Comparison of ENCODE assay signal across 9 mouse cellular contexts in the genomic region with DNA sequence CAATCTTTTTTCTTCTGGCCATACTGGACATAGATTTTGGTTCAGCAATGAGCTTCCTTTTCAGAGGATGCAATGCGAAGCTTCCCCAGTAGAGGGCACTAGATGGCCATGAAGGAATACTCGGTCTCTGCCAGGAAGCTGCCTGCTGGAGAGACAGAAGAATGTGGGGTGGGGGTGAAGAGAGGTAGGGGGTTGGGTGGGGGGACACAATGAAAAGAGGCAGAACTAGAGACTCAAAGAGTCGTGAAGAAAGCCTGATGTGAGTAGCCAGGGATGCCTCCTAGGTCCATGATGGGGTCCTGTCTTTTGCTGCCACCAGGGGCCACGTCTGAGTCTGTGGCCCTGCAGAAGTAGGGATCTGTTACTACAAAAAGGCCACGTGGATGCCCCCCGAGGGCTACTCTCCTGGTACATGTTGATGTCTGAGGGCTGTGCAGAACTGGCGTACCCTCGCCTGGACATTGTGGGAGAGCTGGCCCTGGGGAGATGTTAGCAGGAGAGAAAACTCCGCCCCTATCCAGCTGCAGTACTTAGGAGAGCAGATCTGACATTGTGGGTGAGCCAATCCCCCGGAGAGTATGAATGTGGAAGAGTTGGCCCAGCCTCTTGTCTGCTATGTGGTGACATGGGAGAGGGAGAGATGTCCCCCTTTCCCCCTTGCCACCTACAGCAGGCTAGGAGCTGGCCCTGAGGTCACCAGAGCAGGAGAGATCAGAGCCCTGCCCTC. TPM values are rescaled to one million over a fixed set of nuclear protein-coding genes. Genes with fewer than 3 reads are reported as not detected.
DNase-seq lines count a peak whose midpoint lies in the region; ATAC-seq and TF ChIP-seq lines count a peak whose summit lies in the region.
"Had no signal": no experiment of that assay in that cellular context is flagged by ENCODE, and none has a peak within 500 bp of the region (broad histone marks: within the 10 kb centered on the region; RNA-seq: fewer than 3 reads in every experiment).

No protein-coding gene starts in this region.

- peak; percentile 57 for DNase-seq in CD4-positive helper T cell, adult 2 months (ENCODE audit: low read depth, low spot score)
- peak; percentile 89 for DNase-seq in adrenal gland, postnatal 10 days
- peak; percentile 87 for DNase-seq in kidney, postnatal 10 days
- DNase-seq in liver = peak; percentile 69
- peak; percentile 84 for DNase-seq in neural tube, embryonic 10.5 days (ENCODE audit: extremely low spot score, low spot score)

- no peak overlapping the region for H3K4me3 ChIP-seq in embryonic facial prominence, embryonic 12.5 days
- H3K4me3 ChIP-seq in heart, embryonic 12.5 days = no peak overlapping the region
- no peak overlapping the region for H3K4me3 ChIP-seq in testis, adult 2 months (ENCODE audit: control insufficient read depth, low read depth, low read length)
- H3K4me3 ChIP-seq: erythroblast, embryonic 14.5 days had no signal

- no peaks in the 10 kb centered on the region for H3K9me3 ChIP-seq in embryonic facial prominence, embryonic 12.5 days
- no peaks in the 10 kb centered on the region for H3K9me3 ChIP-seq in heart, embryonic 12.5 days (replicated peaks)

- no peak overlapping the region for H3K27ac ChIP-seq in embryonic facial prominence, embryonic 12.5 days
- no peak overlapping the region for H3K27ac ChIP-seq in heart, embryonic 12.5 days (ENCODE audit: poor library complexity, severe bottlenecking)
- H3K27ac ChIP-seq in testis, adult 2 months (ENCODE audit: control insufficient read depth, insufficient read depth, low read depth, low read length) = no peak overlapping the region

- peak; percentile 59; the same call in 1 of the 2 replicates for TF ChIP-seq CTCF in testis, adult 2 months (IDR thresholded peaks at IDR 0.05; ENCODE audit: control insufficient read depth, insufficient read depth, insufficient replicate concordance, low read depth, low read length)

- H3K36me3 ChIP-seq in embryonic facial prominence, embryonic 12.5 days = no peaks in the 10 kb centered on the region
- H3K36me3 ChIP-seq in heart, embryonic 12.5 days = no peaks in the 10 kb centered on the region
- H3K36me3 ChIP-seq in testis, adult 2 months (ENCODE audit: control insufficient read depth, insufficient read depth, low read length) = no peaks in the 10 kb centered on the region

- H3K4me1 ChIP-seq in embryonic facial prominence, embryonic 12.5 days = no peaks in the 10 kb centered on the region
- peaks cover 16% of the 10 kb centered on the region for H3K4me1 ChIP-seq in heart, embryonic 12.5 days (replicated peaks)
- peaks cover 2% of the 10 kb centered on the region; the same call in 1 of the 2 replicates for H3K4me1 ChIP-seq in testis, adult 2 months (ENCODE audit: control insufficient read depth, insufficient read depth, low read length)

- no peak overlapping the region for H3K4me2 ChIP-seq in embryonic facial prominence, embryonic 12.5 days (replicated peaks)
- H3K4me2 ChIP-seq in heart, embryonic 12.5 days = no peak overlapping the region

- ATAC-seq in embryonic facial prominence, embryonic 12.5 days (ENCODE audit: insufficient number of reproducible peaks, insufficient read depth, low FRiP score, low TSS enrichment) = peak; percentile 41; the same call in 1 of the 2 replicates
- ATAC-seq in heart, embryonic 12.5 days (ENCODE audit: insufficient number of reproducible peaks, low FRiP score) = peak; percentile 44; the same call in 1 of the 2 replicates

- H3K9ac ChIP-seq in embryonic facial prominence, embryonic 12.5 days = no peak overlapping the region
- no peak overlapping the region for H3K9ac ChIP-seq in heart, embryonic 12.5 days

- 32% methylated on average over 10 of the region's 10 CpGs for WGBS in embryonic facial prominence, embryonic 12.5 days
- WGBS in heart, embryonic 12.5 days = 26% methylated on average over 10 of the region's 10 CpGs

- no peaks in the 10 kb centered on the region for H3K27me3 ChIP-seq in embryonic facial prominence, embryonic 12.5 days
- H3K27me3 ChIP-seq in heart, embryonic 12.5 days (replicated peaks) = no peaks in the 10 kb centered on the region
- no peaks in the 10 kb centered on the region for H3K27me3 ChIP-seq in testis, adult 2 months (ENCODE audit: control insufficient read depth, insufficient read depth, low read length)

- no peak for TF ChIP-seq POLR2A in testis, adult 2 months (IDR thresholded peaks at IDR 0.05; ENCODE audit: control insufficient read depth, low read depth, low read length)

RNA-seq across cellular contexts. Expression of a gene that starts 43.4 kb away (rescaled TPM):
- 10 to 100 TPM; 16.5 to 18.7 TPM for total RNA-seq in adrenal gland, postnatal 10 days (2021)
- polyA plus RNA-seq in embryonic facial prominence, embryonic 12.5 days (2016; fragmentation: Nextera tagmentation; extraction: Ambion mirVana) = 7.2 and 8.3 TPM in 2 replicates
- 61.0 and 66.2 TPM in 2 replicates for polyA plus RNA-seq in heart, embryonic 12.5 days (2016; fragmentation: Nextera tagmentation; extraction: Ambion mirVana)
- polyA plus RNA-seq in testis, adult 2 months (2012; rRNA removed) = 0.42 and 0.51 TPM in 2 replicates
- polyA plus RNA-seq: erythroblast, embryonic 14.5 days had no signal
